8 mouse cellular contexts compared by ENCODE assay signal in genomic region chr13:95017916-95018315, GRCm38 (mm10). TPM values are rescaled to one million over a fixed set of nuclear protein-coding genes. Genes with fewer than 3 reads are reported as not detected.
A peak's percentile ranks its signal among the peaks of the same experiment; 100 is the strongest.
DNase-seq lines count a peak whose midpoint lies in the region; ATAC-seq and TF ChIP-seq lines count a peak whose summit lies in the region.
"Had no signal": no experiment of that assay in that cellular context is flagged by ENCODE, and none has a peak within 500 bp of the region (broad histone marks: within the 10 kb centered on the region; RNA-seq: fewer than 3 reads in every experiment).

No protein-coding gene starts in this region.

- no peak overlapping the region for H3K4me3 ChIP-seq in forebrain, embryonic 13.5 days
- H3K4me3 ChIP-seq in midbrain, embryonic 11.5 days (ENCODE audit: low read depth, low read length) = no peak overlapping the region
- H3K4me3 ChIP-seq: limb, embryonic 15.5 days had no signal

- H3K27me3 ChIP-seq in Patski = no peaks in the 10 kb centered on the region
- H3K27me3 ChIP-seq in forebrain, embryonic 13.5 days = no peaks in the 10 kb centered on the region
- no peaks in the 10 kb centered on the region for H3K27me3 ChIP-seq in midbrain, embryonic 11.5 days (ENCODE audit: control insufficient read depth, insufficient read depth, low read length)
- H3K27me3 ChIP-seq: limb, embryonic 15.5 days had no signal

- peaks cover 5% of the 10 kb centered on the region for H3K36me3 ChIP-seq in forebrain, embryonic 13.5 days (ENCODE audit: poor library complexity, severe bottlenecking)
- H3K36me3 ChIP-seq in midbrain, embryonic 11.5 days (ENCODE audit: control insufficient read depth, insufficient read depth, low read length) = no peaks in the 10 kb centered on the region

- WGBS in forebrain, embryonic 13.5 days = 2% methylated on average over 9 of the region's 9 CpGs
- WGBS in midbrain, embryonic 11.5 days = 4% methylated on average over 9 of the region's 9 CpGs

- no peaks in the 10 kb centered on the region for H3K9me3 ChIP-seq in forebrain, embryonic 13.5 days (replicated peaks)
- no peaks in the 10 kb centered on the region for H3K9me3 ChIP-seq in midbrain, embryonic 11.5 days (ENCODE audit: control insufficient read depth, low read length)
- H3K9me3 ChIP-seq: limb, embryonic 15.5 days had no signal

- no peak for ATAC-seq in Patski
- ATAC-seq in forebrain, embryonic 13.5 days = peak; percentile 73
- ATAC-seq in midbrain, embryonic 11.5 days (ENCODE audit: low FRiP score) = peak; percentile 87

- peaks cover 14% of the 10 kb centered on the region for H3K4me1 ChIP-seq in forebrain, embryonic 13.5 days
- peaks cover 6% of the 10 kb centered on the region for H3K4me1 ChIP-seq in midbrain, embryonic 11.5 days (ENCODE audit: control insufficient read depth, insufficient read depth, low read length)

- H3K4me2 ChIP-seq in forebrain, embryonic 13.5 days = peak overlapping the region; percentile 24; the same call in 1 of the 2 replicates
- 0 out of 2 replicates have a peak overlapping the region, but pooled peaks have one; percentile 8 for H3K4me2 ChIP-seq in midbrain, embryonic 11.5 days
- H3K4me2 ChIP-seq: limb, embryonic 15.5 days had no signal

- H3K9ac ChIP-seq in forebrain, embryonic 13.5 days = no peak overlapping the region
- H3K9ac ChIP-seq in midbrain, embryonic 11.5 days (ENCODE audit: low read length) = no peak overlapping the region
- H3K9ac ChIP-seq: limb, embryonic 15.5 days had no signal

- H3K27ac ChIP-seq in forebrain, embryonic 13.5 days = no peak overlapping the region
- no peak overlapping the region for H3K27ac ChIP-seq in midbrain, embryonic 11.5 days (ENCODE audit: low read depth, low read length)
- H3K27ac ChIP-seq: limb, embryonic 15.5 days had no signal

- POLR2A ChIA-PET in Patski (lab: Charles Lee) = no interaction called here

- CTCF ChIA-PET in Patski (lab: Charles Lee) = interaction anchor here (0.9 to 2.7 kb wide), 11 partner anchors 8 to 336 kb away, joined by 3 to 16 read pairs (median 3); partner anchors contain the start of gene Zbed3

- DNase-seq in Patski (ENCODE audit: low read depth, low spot score) = no peak
- DNase-seq in c-Kit-positive CD71-negative TER-119-negative erythroid progenitor cells, embryonic 14.5 days (ENCODE audit: low read depth) = peak; percentile 52
- peak; percentile 61 for DNase-seq in induced T-regulatory cell, adult 2 months (ENCODE audit: low read depth)
- DNase-seq in left cerebral cortex, adult 8-10 months (ENCODE audit: low spot score in 2 of 2) = peak; percentile 54 to 57
- peak; percentile 96 for DNase-seq in midbrain, embryonic 11.5 days (ENCODE audit: low spot score, missing footprints)
- DNase-seq in skeletal muscle tissue, adult 2 months (ENCODE audit: low read depth, low spot score) = peak; percentile 50

- TF ChIP-seq CTCF in Patski (IDR thresholded peaks at IDR 0.05) = peak; percentile 74

- in situ Hi-C loops in Patski (cut with MboI; ENCODE audit: low pct_unique_long_range_greater_than_20kb) = loop anchor here (5.0 kb wide), 2 partner anchors 269 to 339 kb away; no protein-coding TSS in a partner anchor

RNA-seq across cellular contexts. Expression of gene Wdr41, which starts 41.8 kb away (rescaled TPM):
- polyA plus RNA-seq in Patski (2021) = 15.1 TPM
- 19.3 and 22.0 TPM in 2 replicates for polyA plus RNA-seq in forebrain, embryonic 13.5 days (2015; fragmentation: Nextera tagmentation; extraction: Ambion mirVana)
- total RNA-seq in left cerebral cortex, adult 8-10 months (2022) = 10 to 100 TPM; 17.5 to 22.8 (median 21.4) TPM
- 23.7 and 24.6 TPM in 2 replicates for polyA plus RNA-seq in midbrain, embryonic 11.5 days (2014; fragmentation: Nextera tagmentation; extraction: Ambion mirVana)
